Mouse (Mus musculus) right cerebral cortex, adult 18-20 months (tissue): Measurements from ENCODE around the gene Nynrin.
A peak's percentile ranks its signal among the peaks of the same experiment; 100 is the strongest.

ENCODE experiments used
- DNase-seq: peaks from one replicate; pipeline ENCODE4 v3.0.0; 2022; ENCODE audit warnings: mixed read lengths

Nynrin gene

GRCm38 (mm10) chr14:55880982-55881381, 27.2 kb downstream of the Nynrin start:
- DNase-seq, result no peak

- no peak for DNase-seq
Measured at GRCm38 (mm10) chr14:55882171-55882641, 28.4 kb downstream of the Nynrin start.

GRCm38 (mm10) chr14:55883149-55883661, 29.4 kb downstream of the Nynrin start:
- DNase-seq, result no peak

GRCm38 (mm10) chr14:55883663-55884062, 29.9 kb downstream of the Nynrin start:
- DNase-seq, result no peak

GRCm38 (mm10) chr14:55884166-55884565, 30.4 kb downstream of the Nynrin start, which contains the start of gene Cbln3:
Gene Cbln3 (minus strand): TSS chr14:55884392.
- no peak for DNase-seq

- peak; percentile 85 for DNase-seq
Measured at GRCm38 (mm10) chr14:55884713-55885113, 30.9 kb downstream of the Nynrin start, which contains the start of gene Khnyn. Gene Khnyn (plus strand): TSS chr14:55884947.

- DNase-seq, result no peak
Measured at GRCm38 (mm10) chr14:55885114-55885790, 31.4 kb downstream of the Nynrin start.

- DNase-seq, result peak; percentile 46
Measured at GRCm38 (mm10) chr14:55885791-55886271, 32.0 kb downstream of the Nynrin start.

- DNase-seq, result no peak
Measured at GRCm38 (mm10) chr14:55886571-55887382, 33.0 kb downstream of the Nynrin start.

GRCm38 (mm10) chr14:55897671-55898070, 43.9 kb downstream of the Nynrin start:
- no peak for DNase-seq

GRCm38 (mm10) chr14:55898947-55899346, 45.1 kb downstream of the Nynrin start:
- no peak for DNase-seq

GRCm38 (mm10) chr14:55899701-55900413, 46.0 kb downstream of the Nynrin start, which contains the start of gene Sdr39u1:
Gene Sdr39u1 (minus strand): TSS chr14:55900293.
- DNase-seq, result peak; percentile 90

GRCm38 (mm10) chr14:55900414-55900755, 46.6 kb downstream of the Nynrin start:
- DNase-seq, result no peak

GRCm38 (mm10) chr14:55905518-55905917, 51.7 kb downstream of the Nynrin start:
- DNase-seq, result no peak

GRCm38 (mm10) chr14:55913406-55913805, 59.6 kb downstream of the Nynrin start:
- no peak for DNase-seq

GRCm38 (mm10) chr14:55918240-55919082, 64.7 kb downstream of the Nynrin start:
- DNase-seq, result peak; percentile 60

- no peak for DNase-seq
Measured at GRCm38 (mm10) chr14:55922475-55923232, 68.8 kb downstream of the Nynrin start.
